9 mouse cellular contexts compared by ENCODE assay signal in the genomic region with DNA sequence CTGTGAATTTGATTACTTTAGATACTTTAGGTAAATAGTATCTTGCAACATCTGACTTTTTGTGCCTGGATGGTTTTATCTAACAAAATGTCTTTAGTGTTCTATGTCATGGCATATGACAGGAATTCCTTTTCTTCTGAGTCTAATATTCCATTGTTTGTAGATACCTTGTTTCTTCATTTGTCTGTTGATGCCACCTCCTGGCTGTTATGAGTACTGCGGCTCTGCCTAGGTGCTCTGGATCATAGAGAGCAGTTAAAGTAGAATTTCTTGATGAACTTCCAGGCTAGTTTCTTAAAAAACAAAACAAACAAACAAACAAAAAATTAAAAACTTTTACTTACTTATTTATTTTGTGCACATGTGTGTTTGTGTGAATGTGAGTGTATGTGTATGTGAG.
DNase-seq lines count a peak whose midpoint lies in the region; ATAC-seq and TF ChIP-seq lines count a peak whose summit lies in the region.
"Had no signal": no experiment of that assay in that cellular context is flagged by ENCODE, and none has a peak within 500 bp of the region (broad histone marks: within the 10 kb centered on the region; RNA-seq: fewer than 3 reads in every experiment).

No protein-coding gene starts in this region.

- intact Hi-C loops in gastrocnemius, adult 2 months (cut with DNase I), result no loop called here

- peak; percentile 81 for TF ChIP-seq CTCF in gastrocnemius, adult 2 months (IDR thresholded peaks at IDR 0.05)
- peak; percentile 50 for TF ChIP-seq CTCF in lung, embryonic 14.5 days (IDR thresholded peaks at IDR 0.05; ENCODE audit: low read depth)

- no peak for ATAC-seq in intestine, embryonic 14.5 days (replicated peaks; ENCODE audit: low FRiP score, low TSS enrichment, low read depth)
- no peak for ATAC-seq in intestine, embryonic 15.5 days
- no peak for ATAC-seq in lung, embryonic 14.5 days (ENCODE audit: insufficient read depth)

- 53% methylated on average over 1 of the region's 1 CpGs for WGBS in intestine, embryonic 14.5 days
- 68% methylated on average over 1 of the region's 1 CpGs for whole genome bisulfite sequencing in intestine, embryonic 15.5 days
- 68% methylated on average over 1 of the region's 1 CpGs for WGBS in lung, embryonic 14.5 days

- H3K27me3 ChIP-seq in intestine, embryonic 14.5 days (replicated peaks; ENCODE audit: control insufficient read depth, insufficient read depth, low read length), result no peaks in the 10 kb centered on the region
- no peaks in the 10 kb centered on the region for H3K27me3 ChIP-seq in intestine, embryonic 15.5 days (replicated peaks)
- no peaks in the 10 kb centered on the region for H3K27me3 ChIP-seq in lung, embryonic 14.5 days (ENCODE audit: insufficient read depth, low read length)
- H3K27me3 ChIP-seq: embryonic facial prominence, embryonic 12.5 days had no signal

- no peak overlapping the region for H3K4me3 ChIP-seq in intestine, embryonic 14.5 days (ENCODE audit: low read depth, low read length)
- no peak overlapping the region for H3K4me3 ChIP-seq in intestine, embryonic 15.5 days (replicated peaks)
- H3K4me3 ChIP-seq in gastrocnemius, adult 2 months, result no peak overlapping the region
- no peak overlapping the region for H3K4me3 ChIP-seq in lung, embryonic 14.5 days (ENCODE audit: low read depth, low read length)
- H3K4me3 ChIP-seq: embryonic facial prominence, embryonic 12.5 days had no signal

- no peaks in the 10 kb centered on the region for H3K36me3 ChIP-seq in intestine, embryonic 14.5 days (ENCODE audit: control insufficient read depth, insufficient read depth, low read length)
- no peaks in the 10 kb centered on the region for H3K36me3 ChIP-seq in intestine, embryonic 15.5 days
- no peaks in the 10 kb centered on the region for H3K36me3 ChIP-seq in lung, embryonic 14.5 days (ENCODE audit: insufficient read depth)
- H3K36me3 ChIP-seq: embryonic facial prominence, embryonic 12.5 days had no signal

- DNase-seq in intestine, embryonic 14.5 days (ENCODE audit: low spot score), result peak; percentile 58
- peak; percentile 28 to 49 for DNase-seq in CD8-positive naive resting alpha-beta T cell, adult 2 months (ENCODE audit: low read depth in 2 of 2, low spot score in 2 of 2)
- DNase-seq in adipocyte (ENCODE audit: low spot score), result peak; percentile 50
- DNase-seq in gastrocnemius, adult 2 months, result peak; percentile 49
- peak; percentile 45 for DNase-seq in lung, embryonic 14.5 days
- peak; percentile 60 for DNase-seq in thymus, postnatal 0 days (ENCODE audit: low spot score)
- DNase-seq in frontal cortex, postnatal 14 days (ENCODE audit: low spot score in 2 of 2), result no peak

- no peak overlapping the region for H3K9ac ChIP-seq in intestine, embryonic 14.5 days (ENCODE audit: low read length)
- H3K9ac ChIP-seq in intestine, embryonic 15.5 days, result no peak overlapping the region
- no peak overlapping the region for H3K9ac ChIP-seq in lung, embryonic 14.5 days
- H3K9ac ChIP-seq: embryonic facial prominence, embryonic 12.5 days had no signal

- H3K4me1 ChIP-seq in intestine, embryonic 14.5 days (replicated peaks; ENCODE audit: control insufficient read depth, insufficient read depth, low read length), result no peaks in the 10 kb centered on the region
- H3K4me1 ChIP-seq in intestine, embryonic 15.5 days (replicated peaks), result no peaks in the 10 kb centered on the region
- H3K4me1 ChIP-seq in lung, embryonic 14.5 days (ENCODE audit: insufficient read depth), result no peaks in the 10 kb centered on the region

- no peak overlapping the region for H3K27ac ChIP-seq in intestine, embryonic 14.5 days (ENCODE audit: low read depth)
- H3K27ac ChIP-seq in intestine, embryonic 15.5 days, result no peak overlapping the region
- H3K27ac ChIP-seq in gastrocnemius, adult 2 months, result no peak overlapping the region
- H3K27ac ChIP-seq in lung, embryonic 14.5 days (ENCODE audit: low read depth), result no peak overlapping the region
- H3K27ac ChIP-seq: embryonic facial prominence, embryonic 12.5 days had no signal

- no peak overlapping the region for H3K4me2 ChIP-seq in intestine, embryonic 14.5 days (ENCODE audit: low read length)
- no peak overlapping the region for H3K4me2 ChIP-seq in intestine, embryonic 15.5 days (replicated peaks)
- H3K4me2 ChIP-seq in lung, embryonic 14.5 days, result no peak overlapping the region
- H3K4me2 ChIP-seq: embryonic facial prominence, embryonic 12.5 days had no signal

- H3K9me3 ChIP-seq in intestine, embryonic 14.5 days (ENCODE audit: control insufficient read depth, low read length), result no peaks in the 10 kb centered on the region
- H3K9me3 ChIP-seq in intestine, embryonic 15.5 days, result no peaks in the 10 kb centered on the region
- no peaks in the 10 kb centered on the region for H3K9me3 ChIP-seq in lung, embryonic 14.5 days (ENCODE audit: low read depth, low read length)
- H3K9me3 ChIP-seq: embryonic facial prominence, embryonic 12.5 days had no signal

Comparison
In these comparisons a context has a peak if more than half of its experiments do, and no peak if none do; other contexts are left out.
1. DNase-seq: peak in intestine, embryonic 14.5 days (single experiment), CD8-positive naive resting alpha-beta T cell, adult 2 months (2 of 2), adipocyte (single experiment), gastrocnemius, adult 2 months (single experiment), lung, embryonic 14.5 days (single experiment) and thymus, postnatal 0 days (single experiment); none in frontal cortex, postnatal 14 days (0 of 2).